Mouse (Mus musculus): ENCODE results near the gene Zfp791.
"Not testable (repeated sequence)": the region's sequence is repeated elsewhere in the genome, so short reads cannot be mapped to it uniquely, and the experiment has no call there.

Zfp791 gene

DNA sequence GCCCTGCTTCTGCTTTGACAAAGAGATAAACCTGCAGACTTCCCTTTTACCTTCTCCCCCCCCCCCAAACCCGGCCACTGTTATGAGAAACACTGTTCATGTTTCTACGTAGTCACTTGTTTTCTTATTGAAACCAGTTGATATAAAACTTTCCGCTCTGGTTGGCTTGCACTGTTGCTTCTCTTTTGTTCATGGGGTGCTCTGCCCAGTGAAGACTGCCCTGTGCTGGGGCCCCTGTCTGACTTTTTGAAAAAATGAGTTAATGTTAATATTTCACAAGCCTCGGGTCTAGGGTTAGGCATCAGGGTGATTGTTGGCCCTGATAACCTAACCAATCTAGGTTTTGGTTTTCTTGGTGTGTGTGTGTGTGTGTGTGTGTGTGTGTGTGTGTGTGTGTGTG lies 40.7 kb downstream of the Zfp791 start:
- DNase-seq (ENCODE audit: low spot score), result not testable (repeated sequence)

GRCm38 (mm10) chr8:85081216-85081555 lies 41.7 kb downstream of the Zfp791 start, which contains the start of gene Wdr83:
Wdr83 (minus strand) TSS chr8:85081306.
- no peak for DNase-seq (ENCODE audit: low spot score)

DNA sequence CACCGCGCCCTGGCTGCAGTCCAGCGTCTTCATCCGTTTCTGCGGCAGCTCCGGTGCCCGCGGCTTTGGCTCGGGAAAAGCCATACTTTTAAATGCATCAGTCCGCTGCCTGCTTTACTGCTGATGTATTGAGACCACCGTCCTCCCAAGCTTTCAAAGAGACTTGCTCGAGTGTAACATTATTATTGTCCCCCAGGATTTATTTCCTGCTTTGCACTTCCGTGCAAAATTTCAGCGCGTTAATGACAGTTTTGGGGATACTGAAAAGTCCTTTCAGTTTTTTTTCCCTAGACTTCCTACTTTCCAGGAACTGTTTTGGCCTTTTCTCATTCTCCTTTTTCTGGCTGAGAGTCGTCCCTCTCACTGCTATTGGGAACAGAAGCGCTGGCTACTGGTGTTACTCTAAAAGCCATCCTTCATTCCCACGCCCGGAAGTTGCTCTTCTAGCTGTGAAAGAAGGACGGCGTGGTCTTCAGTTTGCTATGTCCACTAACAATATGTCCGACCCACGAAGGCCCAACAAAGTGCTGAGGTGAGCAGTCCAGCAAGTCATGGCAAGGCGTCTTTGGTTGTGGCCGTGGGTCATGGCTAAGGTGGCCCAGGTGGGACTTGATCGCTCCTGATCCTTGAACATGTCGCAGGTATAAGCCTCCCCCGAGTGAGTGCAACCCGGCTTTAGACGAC lies 42.2 kb downstream of the Zfp791 start, which contains the start of gene Wdr83os:
Gene Wdr83os, plus strand, starts transcription at position 209 of the 684 bp plus-strand sequence.
- peak; percentile 64 for DNase-seq (ENCODE audit: low spot score)

DNA sequence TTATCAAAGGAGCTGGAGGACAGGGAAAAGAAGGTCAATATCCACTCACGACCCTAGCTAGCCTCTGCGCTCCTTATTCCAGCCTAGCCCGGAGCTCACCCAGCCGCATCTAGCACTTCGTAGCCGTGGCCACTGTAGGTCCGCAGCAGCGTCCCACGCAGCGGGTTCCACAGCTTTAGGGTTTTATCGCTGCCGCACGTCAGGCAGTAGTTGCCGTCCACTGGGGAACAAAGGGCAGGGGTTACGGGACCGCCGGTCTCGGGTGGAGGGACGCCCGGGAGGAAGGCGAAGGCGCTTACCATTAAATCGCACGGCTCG lies 42.7 kb downstream of the Zfp791 start:
- no peak for DNase-seq (ENCODE audit: low spot score)

- peak; percentile 87 for DNase-seq (ENCODE audit: low spot score)
Measured at GRCm38 (mm10) chr8:85076993-85077392, 45.9 kb downstream of the Zfp791 start.

DNA sequence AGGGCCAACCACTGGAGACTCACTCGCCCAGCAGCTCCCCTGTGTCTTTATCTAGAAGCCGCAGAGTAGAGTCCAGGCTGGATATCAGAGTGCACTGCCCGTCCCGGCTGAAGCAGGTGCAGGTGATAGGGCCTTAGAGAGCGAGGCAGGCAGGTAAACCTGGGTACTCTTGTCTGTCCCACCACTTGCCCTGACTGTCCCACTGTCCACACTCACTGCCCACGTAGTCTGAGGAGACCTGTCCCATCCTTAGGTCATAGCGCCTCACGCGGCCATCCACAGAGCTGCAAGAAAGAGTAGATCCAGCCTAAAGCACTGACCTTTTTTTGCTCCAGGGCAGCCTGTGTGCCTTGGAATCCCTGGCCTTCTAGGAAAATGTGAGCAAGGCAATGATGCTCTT lies 46.9 kb downstream of the Zfp791 start:
- DNase-seq (ENCODE audit: low spot score), result no peak

GRCm38 (mm10) chr8:85074617-85075016 lies 48.3 kb downstream of the Zfp791 start:
- DNase-seq (ENCODE audit: low spot score), result no peak

- no peak for DNase-seq (ENCODE audit: low spot score)
Measured at GRCm38 (mm10) chr8:85074167-85074566, 48.7 kb downstream of the Zfp791 start.

DNA sequence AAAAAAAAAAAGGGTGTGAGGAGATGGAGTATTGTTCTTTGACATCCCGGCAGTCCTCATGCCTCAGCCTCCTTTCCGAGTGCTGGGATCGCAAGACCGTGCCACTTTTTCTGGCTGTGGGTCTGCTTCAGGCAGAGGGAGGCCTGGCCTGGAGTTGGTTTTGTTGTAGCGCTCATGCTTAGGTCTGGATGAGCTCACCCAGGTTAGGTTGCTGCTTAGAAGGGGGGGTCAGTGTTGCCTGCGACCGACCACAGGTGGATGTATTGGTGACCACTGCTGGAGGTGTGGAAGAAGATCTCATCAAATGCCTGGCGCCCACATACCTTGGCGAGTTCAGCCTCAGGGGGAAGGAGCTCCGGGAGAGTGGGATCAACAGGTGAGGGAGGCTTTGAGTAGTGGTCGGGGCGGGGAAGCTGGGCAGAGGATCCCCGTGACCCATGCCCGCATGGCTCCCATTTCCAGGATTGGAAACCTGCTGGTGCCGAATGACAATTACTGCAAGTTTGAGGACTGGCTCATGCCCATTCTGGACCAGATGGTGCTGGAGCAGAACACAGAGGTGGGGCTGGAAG lies 49.8 kb downstream of the Zfp791 start:
- no peak for DNase-seq (ENCODE audit: low spot score)

DNA sequence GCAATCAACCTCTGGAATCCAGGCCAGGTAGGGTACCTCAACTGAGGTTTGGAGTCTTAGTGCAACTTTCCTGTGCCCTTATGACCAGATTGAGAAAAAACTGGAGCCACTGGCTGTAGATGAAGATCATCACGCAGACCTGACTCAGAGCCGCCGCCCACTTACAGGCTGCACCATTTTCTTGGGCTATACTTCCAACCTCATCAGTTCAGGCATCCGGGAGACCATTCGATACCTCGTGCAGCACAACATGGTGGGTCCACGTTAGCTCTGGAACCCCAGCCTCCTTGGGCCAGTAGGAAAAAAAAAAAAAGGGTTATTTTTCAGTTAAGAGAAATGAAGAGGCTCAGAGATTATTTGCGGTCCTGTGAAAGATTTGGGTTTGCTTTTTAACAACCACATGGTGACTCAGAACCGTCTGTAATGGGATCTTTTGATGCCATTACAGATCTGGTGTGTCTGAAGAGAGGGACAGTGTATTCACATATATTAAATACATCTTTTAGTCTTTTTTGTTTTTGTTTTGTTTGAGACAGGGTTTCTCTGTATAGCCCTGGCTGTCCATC lies 50.4 kb downstream of the Zfp791 start:
- DNase-seq (ENCODE audit: low spot score), result no peak

GRCm38 (mm10) chr8:85071514-85072281 lies 51.2 kb downstream of the Zfp791 start, which contains the start of gene Dhps:
Dhps (plus strand) TSS chr8:85071757.
- DNase-seq (ENCODE audit: low spot score), result peak; percentile 93

GRCm38 (mm10) chr8:85071041-85071440 lies 51.9 kb downstream of the Zfp791 start:
- DNase-seq (ENCODE audit: low spot score), result no peak

DNA sequence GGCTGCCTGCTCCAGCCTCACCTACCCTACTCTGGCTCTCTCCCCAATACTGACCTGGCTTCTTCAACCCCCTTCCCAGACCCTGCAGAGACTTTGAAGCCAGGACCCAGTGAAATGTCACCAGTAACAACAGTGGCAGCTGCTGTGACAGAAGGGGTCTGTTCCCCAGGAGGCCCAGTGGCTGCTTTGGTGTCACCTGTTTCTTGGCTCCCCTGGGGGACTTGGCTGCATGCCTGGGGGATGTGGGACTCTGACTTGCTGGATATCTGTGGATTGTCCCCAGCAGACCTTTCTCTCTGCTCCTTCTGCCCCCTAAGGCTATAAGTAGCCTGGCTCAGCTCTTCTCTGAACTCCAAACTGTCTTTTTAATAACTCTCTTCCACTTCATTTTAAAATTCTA lies 54.9 kb downstream of the Zfp791 start, which contains the start of gene Gm5741:
Gene Gm5741, minus strand, starts transcription at position 1 of the 400 bp plus-strand sequence.
- no peak for DNase-seq (ENCODE audit: low spot score)

- no peak for DNase-seq (ENCODE audit: low spot score)
Measured at GRCm38 (mm10) chr8:85067155-85067554, 55.7 kb downstream of the Zfp791 start.

- no peak for DNase-seq (ENCODE audit: low spot score)
Measured at GRCm38 (mm10) chr8:85065213-85065612, 57.7 kb downstream of the Zfp791 start.

DNA sequence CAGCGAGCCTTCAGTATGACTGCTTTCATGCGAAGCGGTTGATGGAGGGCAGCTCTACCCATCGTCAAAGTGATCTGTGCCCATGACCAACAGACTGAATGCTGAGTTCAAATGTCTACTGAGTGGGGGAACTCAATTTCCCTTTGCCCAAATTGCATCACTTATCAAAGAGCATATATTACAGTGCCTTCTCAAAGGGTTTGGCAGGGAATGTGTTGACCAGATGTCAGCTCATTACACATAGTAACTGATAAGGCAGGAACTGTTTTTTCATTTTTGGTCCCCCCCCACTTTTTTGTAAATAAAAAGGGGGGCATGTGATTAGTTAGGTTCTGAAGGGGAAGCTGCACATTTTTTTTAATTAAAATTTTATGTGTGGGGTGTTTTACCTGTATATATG lies 60.3 kb downstream of the Zfp791 start:
- DNase-seq (ENCODE audit: low spot score), result no peak

GRCm38 (mm10) chr8:85059879-85060616 lies 62.8 kb downstream of the Zfp791 start, which contains the start of gene Fbxw9:
Fbxw9 (plus strand) TSS chr8:85060055.
- DNase-seq (ENCODE audit: low spot score), result peak; percentile 94

Measured in layer of hippocampus, adult 11-12 months (tissue).